Mouse (Mus musculus) gastrocnemius, adult 18-20 months (tissue): Measurements from ENCODE around the gene Tmod3. TPM values are rescaled to one million over a fixed set of nuclear protein-coding genes. Genes with fewer than 3 reads are reported as not detected.

Source experiments
- total RNA-seq, 2 experiments: library from RNA; stranded (reverse); gene quantifications; 2 replicates each; pipeline ENCODE4 v1.2.3; 2021

Gene Tmod3
- total RNA-seq, 2 experiments from 2014 or later: 14.2 to 26.3 TPM

Other genes starting within 250 kb of the Tmod3 start
- gene Bcl2l10, start 211.9 kb downstream of the Tmod3 start, total RNA-seq: not detected
- 10 to 100 TPM; 26.1 to 26.7 TPM for gene Mapk6, start 149.7 kb downstream of the Tmod3 start, total RNA-seq
- gene Leo1, start 118.1 kb downstream of the Tmod3 start, total RNA-seq: 10 to 100 TPM; 24.0 to 27.5 TPM
- gene Tmod2, start 51.7 kb upstream of the Tmod3 start, total RNA-seq: 1 to 10 TPM; 3.7 to 5.0 TPM
- gene Lysmd2, start 66.1 kb upstream of the Tmod3 start, total RNA-seq: 1 to 10 TPM; 4.8 to 7.6 TPM
- 1 to 10 TPM in 1 of 2 experiments, under 1 TPM in 1; 0.93 to 1.6 TPM for gene Scg3, start 124.4 kb upstream of the Tmod3 start, total RNA-seq
- gene Bmp5, start 215.7 kb upstream of the Tmod3 start, total RNA-seq: 1 to 10 TPM; 1.2 to 2.2 TPM